Mouse (Mus musculus) hindbrain, embryonic 16.5 days (tissue): ENCODE data around the gene Tmcc1. TPM values are rescaled to one million over a fixed set of nuclear protein-coding genes. Genes with fewer than 3 reads are reported as not detected.

ENCODE experiments used
- ATAC-seq: fragments of 200-750 bp; cut with Nextera tagmentation; 2 replicates; pipeline ENCODE4 v1.8.0; 2017; ENCODE audit warnings: moderate TSS enrichment, moderate library complexity
- H3K27ac ChIP-seq: fragments of 300-500 bp; sonication (generic); 2 replicates; pipeline ENCODE4 v1.5.1; 2014; ENCODE audit warnings: low read depth, mild to moderate bottlenecking, control low read depth, low read length, moderate library complexity
- H3K27me3 ChIP-seq: fragments of 300-500 bp; sonication (generic); replicated peaks from 2 replicates; pipeline ENCODE4 v1.6.1; 2014; ENCODE audit warnings: low read length; ENCODE audit not compliant: control insufficient read depth, insufficient read depth
- H3K36me3 ChIP-seq: fragments of 300-500 bp; sonication (generic); 2 replicates; pipeline ENCODE4 v1.6.1; 2014; ENCODE audit warnings: mild to moderate bottlenecking, low read length, moderate library complexity, mixed read lengths; ENCODE audit not compliant: control insufficient read depth, insufficient read depth
- H3K4me1 ChIP-seq: fragments of 300-500 bp; sonication (generic); 2 replicates; pipeline ENCODE4 v1.6.1; 2014; ENCODE audit warnings: low read depth, low read length; ENCODE audit not compliant: control insufficient read depth, insufficient read depth
- H3K4me2 ChIP-seq: fragments of 300-500 bp; sonication (generic); 2 replicates; pipeline ENCODE4 v1.6.1; 2014; ENCODE audit warnings: mild to moderate bottlenecking, low read length, control low read depth, moderate library complexity
- H3K4me3 ChIP-seq: fragments of 300-500 bp; sonication (generic); 2 replicates; pipeline ENCODE4 v1.5.1; 2014; ENCODE audit warnings: mild to moderate bottlenecking, low read length, control low read depth, moderate library complexity
- H3K9ac ChIP-seq: fragments of 300-500 bp; sonication (generic); 2 replicates; pipeline ENCODE4 v1.6.1; 2014; ENCODE audit warnings: low read depth, mild to moderate bottlenecking, control low read depth, low read length, moderate library complexity
- H3K9me3 ChIP-seq: fragments of 300-500 bp; sonication (generic); 2 replicates; pipeline ENCODE4 v1.6.1; 2014; ENCODE audit warnings: mild to moderate bottlenecking, low read length, moderate library complexity; ENCODE audit not compliant: control insufficient read depth
- WGBS: fragments of 180-500 bp; shearing (Covaris S2); extraction: QIAGEN DNeasy Blood & Tissue Kit; methylation state at CpG from one replicate; pipeline ENCODE4 v1.1.7; 2014; 5-methylcytosine and 5-hydroxymethylcytosine counted together
- polyA plus RNA-seq: library from polyadenylated mRNA; unstranded; fragments of >200 nt; fragmentation: Nextera tagmentation; extraction: Ambion mirVana; gene quantifications from 2 replicates; pipeline ENCODE4 v1.2.1, GENCODE M21; 2015

Tmcc1 gene
- polyA plus RNA-seq, 1 experiment from 2014 or later, result 23.4 TPM

- 80% methylated on average over 2 of the region's 2 CpGs for WGBS
These were observed 6.4 kb upstream of the Tmcc1 start for GRCm38 (mm10) chr6:116199682-116200081.

GRCm38 (mm10) chr6:116198173-116198572, 4.9 kb upstream of the Tmcc1 start:
- Histone ChIP-seq H3K9ac (no peak overlapping the region), H3K9me3 (no peaks in the 10 kb centered on the region), H3K4me2 (no peak overlapping the region), H3K36me3 (no peaks in the 10 kb centered on the region), H3K4me1 (peaks cover 3% of the 10 kb centered on the region), H3K4me3 (no peak overlapping the region), H3K27me3 (0 out of 2 replicates have a peak, but pooled peaks cover 3% of the 10 kb centered on the region), H3K27ac (no peak overlapping the region)
- ATAC-seq, result 0 out of 2 replicates have a peak, but pooled peaks have one; percentile 19
- WGBS, result 38% methylated on average over 3 of the region's 3 CpGs

More at GRCm38 (mm10) chr6:116199682-116200081, 6.4 kb upstream of the Tmcc1 start:
- H3K36me3 ChIP-seq, result no peaks in the 10 kb centered on the region
- H3K27me3 ChIP-seq, result 0 out of 2 replicates have a peak, but pooled peaks cover 3% of the 10 kb centered on the region
- no peak overlapping the region for H3K9ac ChIP-seq
- H3K4me2 ChIP-seq, result no peak overlapping the region
- ATAC-seq, result no peak
- no peak overlapping the region for H3K4me3 ChIP-seq
- H3K4me1 ChIP-seq, result no peaks in the 10 kb centered on the region
- no peaks in the 10 kb centered on the region for H3K9me3 ChIP-seq
- no peak overlapping the region for H3K27ac ChIP-seq

- no peak for ATAC-seq
- no peak overlapping the region for H3K27ac ChIP-seq
- WGBS, result 71% methylated on average over 8 of the region's 8 CpGs
- no peak overlapping the region for H3K4me3 ChIP-seq
- H3K4me2 ChIP-seq, result no peak overlapping the region
- no peaks in the 10 kb centered on the region for H3K9me3 ChIP-seq
- H3K4me1 ChIP-seq, result peaks cover 15% of the 10 kb centered on the region
- no peak overlapping the region for H3K9ac ChIP-seq
- no peaks in the 10 kb centered on the region for H3K36me3 ChIP-seq
- H3K27me3 ChIP-seq, result 0 out of 2 replicates have a peak, but pooled peaks cover 3% of the 10 kb centered on the region
These were observed 2.5 kb upstream of the Tmcc1 start for GRCm38 (mm10) chr6:116195811-116196210.

- H3K27me3 ChIP-seq, result no peaks in the 10 kb centered on the region
- H3K27ac ChIP-seq, result peak overlapping the region; percentile 85
- H3K4me3 ChIP-seq, result peak overlapping the region; percentile 85
- peak overlapping the region; percentile 85 for H3K4me2 ChIP-seq
- no peaks in the 10 kb centered on the region for H3K9me3 ChIP-seq
- peak; percentile 90 for ATAC-seq
- no peaks in the 10 kb centered on the region for H3K36me3 ChIP-seq
- under 1% methylated on average over 23 of the region's 51 CpGs for WGBS
- peaks cover 21% of the 10 kb centered on the region for H3K4me1 ChIP-seq
- peak overlapping the region; percentile 91 for H3K9ac ChIP-seq
These were observed 426 bp downstream of the Tmcc1 start for GRCm38 (mm10) chr6:116192809-116193311.

- 92% methylated on average over 1 of the region's 1 CpGs for WGBS
- no peaks in the 10 kb centered on the region for H3K36me3 ChIP-seq
- H3K9ac ChIP-seq, result no peak overlapping the region
- H3K9me3 ChIP-seq, result no peaks in the 10 kb centered on the region
- no peak overlapping the region for H3K4me3 ChIP-seq
- no peak overlapping the region for H3K4me2 ChIP-seq
- no peak for ATAC-seq
- peaks cover 21% of the 10 kb centered on the region for H3K4me1 ChIP-seq
- no peaks in the 10 kb centered on the region for H3K27me3 ChIP-seq
- no peak overlapping the region for H3K27ac ChIP-seq
These were observed 3.9 kb downstream of the Tmcc1 start for GRCm38 (mm10) chr6:116189417-116189816.

GRCm38 (mm10) chr6:116186485-116186884, 6.8 kb downstream of the Tmcc1 start:
- H3K27me3 ChIP-seq, result no peaks in the 10 kb centered on the region
- H3K4me1 ChIP-seq, result peaks cover 12% of the 10 kb centered on the region
- no peak overlapping the region for H3K9ac ChIP-seq
- no peaks in the 10 kb centered on the region for H3K9me3 ChIP-seq
- WGBS, result 53% methylated on average over 2 of the region's 2 CpGs
- no peak overlapping the region for H3K27ac ChIP-seq
- no peaks in the 10 kb centered on the region for H3K36me3 ChIP-seq
- no peak for ATAC-seq
- no peak overlapping the region for H3K4me2 ChIP-seq
- H3K4me3 ChIP-seq, result no peak overlapping the region

GRCm38 (mm10) chr6:116183509-116183908, 9.8 kb downstream of the Tmcc1 start:
- no peak overlapping the region for H3K9ac ChIP-seq
- H3K4me2 ChIP-seq, result no peak overlapping the region
- no peak for ATAC-seq
- no peaks in the 10 kb centered on the region for H3K4me1 ChIP-seq
- 86% methylated on average over 5 of the region's 5 CpGs for WGBS
- no peak overlapping the region for H3K27ac ChIP-seq
- no peaks in the 10 kb centered on the region for H3K27me3 ChIP-seq
- no peak overlapping the region for H3K4me3 ChIP-seq
- H3K9me3 ChIP-seq, result no peaks in the 10 kb centered on the region
- H3K36me3 ChIP-seq, result no peaks in the 10 kb centered on the region; the same call in 1 of the 2 replicates

- Histone ChIP-seq H3K27me3 (no peaks in the 10 kb centered on the region), H3K4me1 (no peaks in the 10 kb centered on the region), H3K36me3 (no peaks in the 10 kb centered on the region; the same call in 1 of the 2 replicates), H3K9me3 (no peaks in the 10 kb centered on the region), H3K9ac (no peak overlapping the region), H3K4me3 (no peak overlapping the region), H3K4me2 (no peak overlapping the region), H3K27ac (no peak overlapping the region)
- WGBS, result 77% methylated on average over 3 of the region's 3 CpGs
- no peak for ATAC-seq
These were observed 12.6 kb downstream of the Tmcc1 start for GRCm38 (mm10) chr6:116180731-116181130.

- no peak overlapping the region for H3K4me3 ChIP-seq
- ATAC-seq, result no peak
- H3K4me2 ChIP-seq, result no peak overlapping the region
- H3K27ac ChIP-seq, result no peak overlapping the region
- WGBS, result 97% methylated on average over 2 of the region's 2 CpGs
- no peaks in the 10 kb centered on the region for H3K27me3 ChIP-seq
- no peak overlapping the region for H3K9ac ChIP-seq
- no peaks in the 10 kb centered on the region; the same call in 1 of the 2 replicates for H3K36me3 ChIP-seq
- H3K4me1 ChIP-seq, result no peaks in the 10 kb centered on the region
- no peaks in the 10 kb centered on the region for H3K9me3 ChIP-seq
These were observed 14.9 kb downstream of the Tmcc1 start for GRCm38 (mm10) chr6:116178376-116178775.
